Mouse (Mus musculus) embryonic facial prominence, embryonic 15.5 days (tissue): ENCODE measurements around the gene Plod1. TPM values are rescaled to one million over a fixed set of nuclear protein-coding genes. Genes with fewer than 3 reads are reported as not detected.

ENCODE experiments used
- ATAC-seq: fragments of 200-750 bp; cut with Nextera tagmentation; 2 replicates; pipeline ENCODE4 v1.8.0; 2017; ENCODE audit warnings: low read depth, moderate TSS enrichment; ENCODE audit not compliant: insufficient number of reproducible peaks, low FRiP score, low TSS enrichment
- H3K27ac ChIP-seq: fragments of 300-500 bp; sonication (generic); replicated peaks from 2 replicates; pipeline ENCODE4 v1.5.1; 2015; ENCODE audit warnings: mild to moderate bottlenecking, inconsistent platforms
- H3K27me3 ChIP-seq: fragments of 300-500 bp; sonication (generic); 2 replicates; pipeline ENCODE4 v1.6.1; 2015; ENCODE audit warnings: inconsistent platforms
- H3K36me3 ChIP-seq: fragments of 300-500 bp; sonication (generic); 2 replicates; pipeline ENCODE4 v1.6.1; 2015; ENCODE audit warnings: mild to moderate bottlenecking, inconsistent platforms
- H3K4me1 ChIP-seq: fragments of 300-500 bp; sonication (generic); 2 replicates; pipeline ENCODE4 v1.6.1; 2015; ENCODE audit warnings: inconsistent platforms
- H3K4me2 ChIP-seq: fragments of 300-500 bp; sonication (generic); replicated peaks from 2 replicates; pipeline ENCODE4 v1.6.1; 2015; ENCODE audit warnings: mild to moderate bottlenecking, inconsistent platforms
- H3K4me3 ChIP-seq: fragments of 300-500 bp; sonication (generic); replicated peaks from 2 replicates; pipeline ENCODE4 v1.5.1; 2015; ENCODE audit warnings: mild to moderate bottlenecking, inconsistent platforms
- H3K9ac ChIP-seq: fragments of 300-500 bp; sonication (generic); 2 replicates; pipeline ENCODE4 v1.6.1; 2015; ENCODE audit warnings: inconsistent platforms
- H3K9me3 ChIP-seq: fragments of 300-500 bp; sonication (generic); replicated peaks from 2 replicates; pipeline ENCODE4 v1.6.1; 2016; ENCODE audit warnings: inconsistent platforms
- WGBS: fragments of 180-500 bp; shearing (Covaris S2); methylation state at CpG from one replicate; pipeline ENCODE4 v1.1.7; 2015; 5-methylcytosine and 5-hydroxymethylcytosine counted together
- polyA plus RNA-seq: library from polyadenylated mRNA; unstranded; fragments of >200 nt; fragmentation: Nextera tagmentation; extraction: Ambion mirVana; gene quantifications from 2 replicates; pipeline ENCODE4 v1.2.1, GENCODE M21; 2015

Gene Plod1
- 92.0 and 93.3 TPM in 2 replicates for polyA plus RNA-seq

- under 1% methylated on average over 51 of the region's 51 CpGs for WGBS
- H3K4me1 ChIP-seq, result peaks cover 79% of the 10 kb centered on the region
Measured at GRCm38 (mm10) chr4:147936331-147936954, at the start of gene Plod1. TSS of gene Plod1 (minus strand) at chr4:147936767.

GRCm38 (mm10) chr4:147985205-147986132 is 48.9 kb upstream of the Plod1 start, which contains the start of gene Nppb:
TSS of gene Nppb (plus strand) at chr4:147985788.
- Histone ChIP-seq H3K27ac (no peak within 1 kb of the TSS), H3K36me3 (no peaks in the 10 kb centered on the region), H3K9ac (no peak within 1 kb of the TSS), H3K9me3 (no peaks in the 10 kb centered on the region), H3K4me2 (no peak within 1 kb of the TSS), H3K27me3 (no peaks in the 10 kb centered on the region), H3K4me3 (no peak within 1 kb of the TSS), H3K4me1 (no peaks in the 10 kb centered on the region)
- 22% methylated on average over 20 of the region's 20 CpGs for whole genome bisulfite sequencing
- no peak for ATAC-seq

More at GRCm38 (mm10) chr4:147936331-147936954, at the start of gene Plod1:
- no peaks in the 10 kb centered on the region for H3K27me3 ChIP-seq
- peak within 1 kb of the TSS; percentile 83 for H3K4me3 ChIP-seq
- H3K9ac ChIP-seq, result peak within 1 kb of the TSS; percentile 83
- peak; percentile 80 for ATAC-seq
- peaks cover 8% of the 10 kb centered on the region; the same call in 1 of the 2 replicates for H3K36me3 ChIP-seq
- peak within 1 kb of the TSS; percentile 93 for H3K27ac ChIP-seq
- H3K4me2 ChIP-seq, result peak within 1 kb of the TSS; percentile 77
- no peaks in the 10 kb centered on the region for H3K9me3 ChIP-seq

- no peaks in the 10 kb centered on the region for H3K4me1 ChIP-seq
- no peak overlapping the region for H3K9ac ChIP-seq
- ATAC-seq, result no peak
- no peaks in the 10 kb centered on the region for H3K36me3 ChIP-seq
- WGBS, result 83% methylated on average over 7 of the region's 7 CpGs
- H3K4me3 ChIP-seq, result no peak overlapping the region
- no peak overlapping the region for H3K27ac ChIP-seq
- no peak overlapping the region for H3K4me2 ChIP-seq
- peaks cover 5% of the 10 kb centered on the region; the same call in 1 of the 2 replicates for H3K9me3 ChIP-seq
- H3K27me3 ChIP-seq, result no peaks in the 10 kb centered on the region
Measured at GRCm38 (mm10) chr4:147979441-147979860, 42.9 kb upstream of the Plod1 start.

GRCm38 (mm10) chr4:147978391-147978790 is 41.8 kb upstream of the Plod1 start:
- Histone ChIP-seq H3K27ac (no peak overlapping the region), H3K4me2 (no peak overlapping the region), H3K9ac (no peak overlapping the region), H3K4me3 (no peak overlapping the region), H3K4me1 (no peaks in the 10 kb centered on the region), H3K36me3 (no peaks in the 10 kb centered on the region), H3K9me3 (peaks cover 6% of the 10 kb centered on the region; the same call in 1 of the 2 replicates), H3K27me3 (no peaks in the 10 kb centered on the region)
- WGBS, result 93% methylated on average over 6 of the region's 6 CpGs
- 0 out of 2 replicates have a peak, but pooled peaks have one; percentile 15 for ATAC-seq

GRCm38 (mm10) chr4:147977726-147978125 is 41.2 kb upstream of the Plod1 start:
- Histone ChIP-seq H3K36me3 (no peaks in the 10 kb centered on the region), H3K9me3 (peaks cover 6% of the 10 kb centered on the region; the same call in 1 of the 2 replicates), H3K27ac (no peak overlapping the region), H3K4me1 (no peaks in the 10 kb centered on the region), H3K4me2 (no peak overlapping the region), H3K27me3 (no peaks in the 10 kb centered on the region), H3K9ac (no peak overlapping the region), H3K4me3 (no peak overlapping the region)
- 78% methylated on average over 4 of the region's 4 CpGs for WGBS
- ATAC-seq, result no peak

- H3K9me3 ChIP-seq, result peaks cover 6% of the 10 kb centered on the region; the same call in 1 of the 2 replicates
- no peak overlapping the region for H3K4me2 ChIP-seq
- ATAC-seq, result no peak
- no peak overlapping the region for H3K9ac ChIP-seq
- WGBS, result 73% methylated on average over 3 of the region's 3 CpGs
- no peaks in the 10 kb centered on the region for H3K36me3 ChIP-seq
- no peak overlapping the region for H3K4me3 ChIP-seq
- no peaks in the 10 kb centered on the region for H3K27me3 ChIP-seq
- H3K27ac ChIP-seq, result no peak overlapping the region
- H3K4me1 ChIP-seq, result no peaks in the 10 kb centered on the region
Measured at GRCm38 (mm10) chr4:147976237-147976636, 39.7 kb upstream of the Plod1 start.

GRCm38 (mm10) chr4:147969337-147969736 is 32.8 kb upstream of the Plod1 start:
- Histone ChIP-seq H3K27me3 (no peaks in the 10 kb centered on the region), H3K36me3 (no peaks in the 10 kb centered on the region), H3K4me3 (no peak overlapping the region), H3K27ac (no peak overlapping the region), H3K4me2 (no peak overlapping the region), H3K4me1 (no peaks in the 10 kb centered on the region), H3K9me3 (no peaks in the 10 kb centered on the region), H3K9ac (no peak overlapping the region)
- 53% methylated on average over 9 of the region's 9 CpGs for WGBS
- ATAC-seq, result no peak

- Histone ChIP-seq H3K36me3 (no peaks in the 10 kb centered on the region), H3K9ac (no peak overlapping the region), H3K27me3 (no peaks in the 10 kb centered on the region), H3K27ac (no peak overlapping the region), H3K4me3 (no peak overlapping the region), H3K9me3 (no peaks in the 10 kb centered on the region), H3K4me2 (no peak overlapping the region), H3K4me1 (no peaks in the 10 kb centered on the region)
- WGBS, result 74% methylated on average over 2 of the region's 2 CpGs
- ATAC-seq, result no peak
Measured at GRCm38 (mm10) chr4:147968816-147969215, 32.2 kb upstream of the Plod1 start.

GRCm38 (mm10) chr4:147965712-147966111 is 29.1 kb upstream of the Plod1 start:
- no peak overlapping the region for H3K9ac ChIP-seq
- H3K9me3 ChIP-seq, result no peaks in the 10 kb centered on the region
- H3K27ac ChIP-seq, result no peak overlapping the region
- no peak overlapping the region for H3K4me2 ChIP-seq
- H3K27me3 ChIP-seq, result no peaks in the 10 kb centered on the region
- H3K4me3 ChIP-seq, result no peak overlapping the region
- no peaks in the 10 kb centered on the region for H3K36me3 ChIP-seq
- WGBS, result 67% methylated on average over 7 of the region's 7 CpGs
- H3K4me1 ChIP-seq, result no peaks in the 10 kb centered on the region
- 0 out of 2 replicates have a peak, but pooled peaks have one; percentile 37 for ATAC-seq

GRCm38 (mm10) chr4:147963623-147964022 is 27.1 kb upstream of the Plod1 start:
- ATAC-seq, result no peak
- Histone ChIP-seq H3K9ac (no peak overlapping the region), H3K27me3 (no peaks in the 10 kb centered on the region), H3K4me3 (no peak overlapping the region), H3K27ac (no peak overlapping the region), H3K36me3 (no peaks in the 10 kb centered on the region), H3K4me2 (no peak overlapping the region), H3K9me3 (no peaks in the 10 kb centered on the region), H3K4me1 (no peaks in the 10 kb centered on the region)
- 89% methylated on average over 15 of the region's 15 CpGs for WGBS

- no peak for ATAC-seq
- 35% methylated on average over 6 of the region's 6 CpGs for WGBS
- Histone ChIP-seq H3K4me1 (no peaks in the 10 kb centered on the region), H3K9ac (no peak overlapping the region), H3K36me3 (no peaks in the 10 kb centered on the region), H3K27me3 (no peaks in the 10 kb centered on the region), H3K4me2 (no peak overlapping the region), H3K9me3 (no peaks in the 10 kb centered on the region), H3K27ac (no peak overlapping the region), H3K4me3 (no peak overlapping the region)
Measured at GRCm38 (mm10) chr4:147962781-147963180, 26.2 kb upstream of the Plod1 start.
